Mouse (Mus musculus): Measurements from ENCODE around the gene Rnd2. TPM values are rescaled to one million over a fixed set of nuclear protein-coding genes. Genes with fewer than 3 reads are reported as not detected.
"Not testable (repeated sequence)": the region's sequence is repeated elsewhere in the genome, so short reads cannot be mapped to it uniquely, and the experiment has no call there.

Gene Rnd2
- total and polyA plus RNA-seq, 3 experiments = 26.5 to 46.4 (median 36.6) TPM

DNA sequence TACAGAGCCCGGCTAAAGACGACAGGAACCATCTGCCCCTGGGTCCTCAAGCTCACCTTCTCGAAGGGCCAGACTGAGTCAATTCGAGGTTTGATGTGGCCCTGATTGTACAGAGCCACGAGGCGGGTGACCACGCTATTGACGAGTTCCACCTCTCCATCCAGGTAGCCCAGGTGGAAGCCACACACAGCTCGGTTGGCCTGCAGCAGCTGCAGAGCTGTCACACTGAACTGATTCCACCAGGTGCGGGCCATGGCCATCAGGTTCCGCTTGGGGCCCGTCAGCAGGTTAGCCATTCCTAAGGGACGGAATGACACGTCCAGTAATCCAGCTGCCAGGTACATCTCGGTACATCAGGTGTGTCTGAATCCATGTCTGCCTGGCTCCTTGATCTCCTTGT lies 4.5 kb upstream of the Rnd2 start:
- ATAC-seq (ENCODE audit: extremely low read depth, insufficient number of reproducible peaks, low FRiP score, poor library complexity, severe bottlenecking) = no peak
- no peak overlapping the region for H3K4me3 ChIP-seq (ENCODE audit: low read depth, low read length)
- no peak for DNase-seq (ENCODE audit: low spot score)
- TF ChIP-seq POLR2AphosphoS5 (IDR thresholded peaks at IDR 0.05; ENCODE audit: insufficient replicate concordance, low read depth, low read length) (no peak), CTCF (IDR thresholded peaks at IDR 0.05; ENCODE audit: low read depth, low read length) (no peak), GATA1 (IDR thresholded peaks at IDR 0.05; ENCODE audit: borderline replicate concordance, low read length) (no peak), GATA2 (IDR thresholded peaks at IDR 0.05; ENCODE audit: borderline replicate concordance, low read depth, low read length) (no peak), TAL1 (conservative IDR thresholded peaks at IDR 0.05; ENCODE audit: low read depth, low read length) (no peak)
- H3K27me3 ChIP-seq (ENCODE audit: insufficient read depth, low read length) = no peaks in the 10 kb centered on the region
- H3K4me1 ChIP-seq (ENCODE audit: insufficient read depth, low read depth, low read length) = peaks cover 92% of the 10 kb centered on the region
- peaks cover 80% of the 10 kb centered on the region for H3K36me3 ChIP-seq (replicated peaks)
- no peaks in the 10 kb centered on the region for H3K9me3 ChIP-seq (replicated peaks)

DNA sequence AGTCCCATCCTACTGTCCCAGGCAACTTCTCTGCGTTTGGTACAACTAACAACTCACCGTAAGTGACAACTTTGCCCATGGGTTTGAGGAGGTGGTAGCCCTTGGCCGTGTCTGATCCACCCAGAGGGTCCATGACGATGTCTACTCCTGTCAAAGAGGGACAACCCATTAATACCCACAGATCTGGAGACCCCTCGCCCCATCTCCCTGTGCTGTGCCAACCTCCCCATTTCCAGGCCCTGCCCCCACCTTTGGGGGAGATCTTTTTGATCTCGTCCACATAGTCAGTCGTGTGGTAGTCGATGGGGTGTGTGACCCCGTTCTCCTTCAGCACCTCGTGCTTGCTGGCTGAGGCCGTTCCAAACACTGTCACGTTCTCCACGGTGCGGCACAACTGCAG lies 2.7 kb upstream of the Rnd2 start:
- Histone ChIP-seq H3K36me3 (replicated peaks) (peaks cover 64% of the 10 kb centered on the region), H3K4me3 (ENCODE audit: low read depth, low read length) (peak overlapping the region; percentile 65; the same call in 1 of the 2 replicates), H3K4me1 (ENCODE audit: insufficient read depth, low read depth, low read length) (peaks cover 88% of the 10 kb centered on the region), H3K9me3 (replicated peaks) (no peaks in the 10 kb centered on the region), H3K27me3 (ENCODE audit: insufficient read depth, low read length) (no peaks in the 10 kb centered on the region)
- DNase-seq (ENCODE audit: low spot score) (no peak), ATAC-seq (ENCODE audit: extremely low read depth, insufficient number of reproducible peaks, low FRiP score, poor library complexity, severe bottlenecking) (no peak)
- TF ChIP-seq POLR2AphosphoS5 (IDR thresholded peaks at IDR 0.05; ENCODE audit: insufficient replicate concordance, low read depth, low read length) (no peak), GATA2 (IDR thresholded peaks at IDR 0.05; ENCODE audit: borderline replicate concordance, low read depth, low read length) (no peak), CTCF (IDR thresholded peaks at IDR 0.05; ENCODE audit: low read depth, low read length) (no peak), GATA1 (IDR thresholded peaks at IDR 0.05; ENCODE audit: borderline replicate concordance, low read length) (no peak), TAL1 (conservative IDR thresholded peaks at IDR 0.05; ENCODE audit: low read depth, low read length) (no peak)

DNA sequence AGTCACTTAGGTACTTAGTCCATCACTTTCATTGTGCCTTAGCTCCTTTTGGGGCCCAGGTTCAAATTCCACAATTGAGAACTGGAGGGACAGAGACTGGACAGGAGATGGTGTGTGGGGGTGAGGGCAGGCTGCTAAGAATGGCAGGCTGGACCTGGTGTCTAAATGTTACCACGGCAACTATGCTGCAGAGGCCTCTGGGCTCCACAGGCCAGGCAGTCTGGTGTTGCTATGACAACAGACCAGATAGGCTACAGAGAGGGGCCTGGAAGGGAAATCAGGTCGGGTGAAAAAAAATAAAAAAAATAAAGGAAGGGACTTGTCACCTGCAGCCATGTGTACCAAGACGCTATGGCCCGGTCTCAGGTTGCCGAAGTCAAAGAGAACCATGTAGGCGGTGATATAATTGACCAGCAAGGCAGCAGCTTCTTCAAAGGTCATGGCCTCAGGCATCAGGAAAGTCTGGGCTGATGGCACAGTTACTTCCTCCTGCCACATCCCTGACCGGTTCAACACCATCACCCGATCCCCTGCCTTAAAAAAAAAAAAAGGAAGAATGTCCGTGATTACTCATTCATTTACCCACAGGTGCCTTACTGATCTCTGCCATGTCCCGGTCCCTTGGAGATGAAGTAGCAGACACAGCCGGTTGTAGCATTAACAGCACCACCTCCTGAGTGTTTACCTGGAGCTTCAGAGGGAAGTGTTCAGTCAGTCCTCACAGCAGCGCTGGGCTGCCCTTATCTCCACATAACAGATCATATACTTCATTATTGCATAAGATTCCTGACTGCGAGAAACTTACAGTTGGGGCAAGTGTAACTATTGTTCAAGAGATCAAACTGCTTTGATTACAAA lies 2.0 kb upstream of the Rnd2 start:
- H3K27me3 ChIP-seq (ENCODE audit: insufficient read depth, low read length) = no peaks in the 10 kb centered on the region
- H3K9me3 ChIP-seq (replicated peaks) = no peaks in the 10 kb centered on the region
- peak overlapping the region; percentile 65; the same call in 1 of the 2 replicates for H3K4me3 ChIP-seq (ENCODE audit: low read depth, low read length)
- TF ChIP-seq TAL1 (conservative IDR thresholded peaks at IDR 0.05; ENCODE audit: low read depth, low read length) (peak; percentile 80), POLR2AphosphoS5 (IDR thresholded peaks at IDR 0.05; ENCODE audit: insufficient replicate concordance, low read depth, low read length) (no peak)
- peaks cover 88% of the 10 kb centered on the region for H3K4me1 ChIP-seq (ENCODE audit: insufficient read depth, low read depth, low read length)
- H3K36me3 ChIP-seq (replicated peaks) = peaks cover 58% of the 10 kb centered on the region
- DNase-seq (ENCODE audit: low spot score) (peak; percentile 50), ATAC-seq (ENCODE audit: extremely low read depth, insufficient number of reproducible peaks, low FRiP score, poor library complexity, severe bottlenecking) (0 out of 2 replicates have a peak, but pooled peaks have one; percentile 15)

DNA sequence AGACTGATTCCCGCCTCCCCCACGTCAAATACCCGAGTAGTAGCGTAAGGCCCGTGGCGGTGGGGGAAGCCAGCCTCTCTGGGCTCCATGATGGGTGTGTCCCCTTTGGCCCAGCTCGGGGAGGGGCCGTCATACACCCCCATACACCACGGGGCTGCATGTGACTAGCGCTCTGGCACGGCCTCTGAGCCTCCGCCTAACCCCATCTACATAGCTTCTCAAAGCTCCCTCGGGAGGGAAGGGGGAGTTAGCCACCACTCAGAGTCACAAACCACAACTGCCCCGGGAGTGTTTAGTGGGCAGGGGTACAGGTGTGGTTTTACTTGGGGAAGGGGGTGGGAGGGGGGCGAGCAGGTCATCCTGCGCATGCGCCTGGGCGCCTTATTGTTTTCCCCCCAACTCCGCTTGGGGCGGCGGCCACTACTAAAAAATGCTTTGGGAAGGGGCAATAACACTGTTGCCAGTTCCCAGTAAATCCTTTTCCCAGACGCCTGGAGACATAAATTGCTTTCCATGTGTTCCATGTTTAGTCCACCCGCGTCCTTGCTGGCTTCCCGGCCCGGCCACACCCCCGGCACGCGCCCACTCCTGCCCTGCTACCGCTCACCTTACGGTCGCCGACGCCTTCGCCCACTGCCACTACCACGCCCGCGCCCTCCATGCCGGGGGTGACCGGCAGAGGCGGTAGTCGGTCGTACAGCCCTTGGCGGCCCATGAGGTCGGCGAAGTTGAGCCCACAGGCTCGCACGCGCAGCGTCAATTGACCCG lies 486 bp downstream of the Rnd2 start:
- Histone ChIP-seq H3K36me3 (replicated peaks) (peaks cover 39% of the 10 kb centered on the region), H3K4me1 (ENCODE audit: insufficient read depth, low read depth, low read length) (peaks cover 82% of the 10 kb centered on the region), H3K4me3 (ENCODE audit: low read depth, low read length) (peak overlapping the region; percentile 89), H3K27me3 (ENCODE audit: insufficient read depth, low read length) (no peaks in the 10 kb centered on the region), H3K9me3 (replicated peaks) (no peaks in the 10 kb centered on the region)
- peak; percentile 76 for DNase-seq (ENCODE audit: low spot score)
- peak; percentile 69 for ATAC-seq (ENCODE audit: extremely low read depth, insufficient number of reproducible peaks, low FRiP score, poor library complexity, severe bottlenecking)
- TF ChIP-seq CTCF (IDR thresholded peaks at IDR 0.05; ENCODE audit: low read depth, low read length) = no peak
- TF ChIP-seq GATA1 (IDR thresholded peaks at IDR 0.05; ENCODE audit: borderline replicate concordance, low read length) = no peak
- no peak for TF ChIP-seq TAL1 (conservative IDR thresholded peaks at IDR 0.05; ENCODE audit: low read depth, low read length)

DNA sequence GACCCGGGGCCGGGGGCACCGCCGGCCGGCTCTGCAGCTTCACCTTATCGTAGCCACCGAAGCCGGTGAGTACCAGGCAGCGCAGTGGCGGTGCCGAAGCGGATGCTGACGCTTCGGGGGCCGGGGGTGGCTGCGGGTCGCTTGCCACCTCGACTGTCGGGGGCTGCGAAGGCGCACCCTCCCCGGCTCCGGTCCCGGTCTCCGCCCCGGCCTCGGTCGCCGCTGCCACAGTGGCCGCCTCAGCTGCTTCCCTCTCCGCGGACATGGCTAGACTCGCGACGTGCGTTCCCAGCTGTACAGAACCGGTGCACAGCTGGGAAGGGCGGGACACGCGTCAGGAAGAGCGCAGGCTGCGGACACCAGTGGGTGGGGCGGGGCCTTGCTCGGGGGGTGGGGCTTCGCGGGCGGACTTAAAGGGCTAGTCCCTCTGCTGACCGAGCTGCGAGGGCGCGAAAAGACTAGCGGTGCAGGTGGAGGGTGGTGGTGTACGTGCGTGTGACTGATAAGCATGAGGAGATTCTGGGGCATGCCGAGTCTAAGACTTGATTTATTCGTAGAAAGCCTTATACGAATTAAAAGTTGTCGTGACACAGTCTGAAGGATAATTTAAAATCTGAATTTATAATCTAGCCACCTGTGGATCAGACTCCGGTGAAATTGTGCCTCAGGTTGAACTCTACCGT lies 1.2 kb downstream of the Rnd2 start, which contains the start of gene Vat1:
Vat1 (minus strand) TSS at position 362 of the 683 bp plus-strand sequence.
- H3K4me3 ChIP-seq (ENCODE audit: low read depth, low read length) = peak within 1 kb of the TSS; percentile 89
- peaks cover 85% of the 10 kb centered on the region for H3K4me1 ChIP-seq (ENCODE audit: insufficient read depth, low read depth, low read length)
- no peaks in the 10 kb centered on the region for H3K9me3 ChIP-seq (replicated peaks)
- peaks cover 39% of the 10 kb centered on the region for H3K36me3 ChIP-seq (replicated peaks)
- DNase-seq (ENCODE audit: low spot score) = peak; percentile 65
- H3K27me3 ChIP-seq (ENCODE audit: insufficient read depth, low read length) = peaks cover 2% of the 10 kb centered on the region; the same call in 1 of the 2 replicates
- ATAC-seq (ENCODE audit: extremely low read depth, insufficient number of reproducible peaks, low FRiP score, poor library complexity, severe bottlenecking) = no peak
- TF ChIP-seq CTCF (IDR thresholded peaks at IDR 0.05; ENCODE audit: low read depth, low read length) (no peak), TAL1 (conservative IDR thresholded peaks at IDR 0.05; ENCODE audit: low read depth, low read length) (no peak; the same call in 1 of the 2 replicates), GATA2 (IDR thresholded peaks at IDR 0.05; ENCODE audit: borderline replicate concordance, low read depth, low read length) (no peak), GATA1 (IDR thresholded peaks at IDR 0.05; ENCODE audit: borderline replicate concordance, low read length) (no peak), POLR2AphosphoS5 (IDR thresholded peaks at IDR 0.05; ENCODE audit: insufficient replicate concordance, low read depth, low read length) (no peak)

DNA sequence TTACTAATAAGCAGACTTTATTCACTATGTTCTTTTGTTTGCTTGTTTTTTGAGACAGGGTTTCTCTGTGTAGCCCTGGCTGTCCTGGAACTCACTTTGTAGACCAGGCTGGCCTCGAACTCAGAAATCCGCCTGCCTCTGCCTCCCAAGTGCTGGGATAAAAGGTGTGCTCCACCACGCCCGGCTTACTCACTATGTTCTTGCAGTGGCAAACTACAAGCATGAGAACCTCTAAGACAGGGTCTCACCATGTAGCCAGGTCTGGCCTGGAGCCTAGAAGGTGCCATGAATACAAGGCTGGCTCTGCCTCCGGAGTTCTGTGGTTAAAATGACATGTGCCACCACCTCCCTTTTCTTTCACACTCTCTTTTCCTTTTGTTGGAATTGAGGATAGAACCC lies 1.8 kb downstream of the Rnd2 start:
- H3K9me3 ChIP-seq (replicated peaks); DNase-seq (ENCODE audit: low spot score); ATAC-seq (ENCODE audit: extremely low read depth, insufficient number of reproducible peaks, low FRiP score, poor library complexity, severe bottlenecking); H3K27me3 ChIP-seq (ENCODE audit: insufficient read depth, low read length): not testable (repeated sequence)
- Histone ChIP-seq H3K36me3 (replicated peaks) (peaks cover 39% of the 10 kb centered on the region), H3K4me3 (ENCODE audit: low read depth, low read length) (peak overlapping the region; percentile 89), H3K4me1 (ENCODE audit: insufficient read depth, low read depth, low read length) (peaks cover 84% of the 10 kb centered on the region)
